Mouse (Mus musculus) adrenal gland, postnatal 36 days (tissue): ENCODE measurements around the gene Sf3b6. TPM values are rescaled to one million over a fixed set of nuclear protein-coding genes. Genes with fewer than 3 reads are reported as not detected.

Source experiments
- total RNA-seq, 2 experiments: library from RNA; stranded (reverse); gene quantifications; 2 replicates each; pipeline ENCODE4 v1.2.3; 2021

The Sf3b6 gene
- total RNA-seq, 2 experiments from 2014 or later, result 104 to 110 TPM

Other genes with a start within 250 kb of the Sf3b6 start
- 10 to 100 TPM; 56.8 to 57.5 TPM for gene Itsn2, start 224.9 kb upstream of the Sf3b6 start, total RNA-seq
- not detected for gene Gm3625, start 224.6 kb upstream of the Sf3b6 start, total RNA-seq
- gene Fam228a, start 79.1 kb upstream of the Sf3b6 start, total RNA-seq, result under 1 TPM; 0.20 to 0.30 TPM
- 1 to 10 TPM in 1 of 2 experiments, under 1 TPM in 1; 0.73 to 1.8 TPM for gene Pfn4, start 48.5 kb upstream of the Sf3b6 start, total RNA-seq
- 1 to 10 TPM; 3.6 to 4.9 TPM for gene Fam228b, start 48.3 kb upstream of the Sf3b6 start, total RNA-seq
- gene Fkbp1b, start 24.0 kb downstream of the Sf3b6 start, total RNA-seq, result 1 to 10 TPM; 4.2 to 5.4 TPM
- 1 to 10 TPM; 7.3 to 8.4 TPM for gene Wdcp, start 25.8 kb downstream of the Sf3b6 start, total RNA-seq
- gene Mfsd2b, start 56.8 kb downstream of the Sf3b6 start, total RNA-seq, result under 1 TPM; 0.30 to 0.60 TPM
- gene Ubxn2a, start 90.2 kb downstream of the Sf3b6 start, total RNA-seq, result 10 to 100 TPM; 41.3 to 43.3 TPM
- gene Atad2b, start 99.8 kb downstream of the Sf3b6 start, total RNA-seq, result 10 to 100 TPM; 26.4 to 30.6 TPM